Mouse (Mus musculus): ENCODE data around the gene Ina. TPM values are rescaled to one million over a fixed set of nuclear protein-coding genes. Genes with fewer than 3 reads are reported as not detected.

Gene Ina
- total RNA-seq, 2 experiments from 2014 or later: not detected

GRCm38 (mm10) chr19:47049061-47049460 lies 34.6 kb downstream of the Ina start:
- intact Hi-C loops (cut with DNase I): no loop called here
- DNase-seq: no peak

DNA sequence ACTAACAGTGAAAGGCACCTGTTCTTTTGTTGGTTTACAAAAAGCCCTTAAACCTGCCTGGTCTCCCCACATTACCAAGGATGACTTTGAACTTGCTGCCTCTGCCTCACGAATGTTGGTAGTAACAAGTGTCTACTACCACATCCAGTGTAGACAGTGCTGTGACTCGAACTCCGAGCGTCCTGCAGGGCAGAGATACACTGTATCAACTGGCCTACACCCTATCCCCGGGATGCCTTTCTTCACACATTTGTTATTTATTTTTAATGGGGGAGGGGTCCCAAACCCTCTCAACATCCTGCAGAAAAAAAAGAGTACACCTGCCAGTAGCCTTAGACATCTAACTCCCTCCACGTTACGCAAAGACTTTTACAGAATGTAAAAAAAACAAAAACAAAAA lies 35.3 kb downstream of the Ina start:
- DNase-seq: no peak
- intact Hi-C loops (cut with DNase I): no loop called here

- peak; percentile 76 to 78 for DNase-seq
- intact Hi-C loops (cut with DNase I): no loop called here
Observed at GRCm38 (mm10) chr19:47050271-47051032, 36.0 kb downstream of the Ina start, which contains the start of gene Pcgf6. TSS of gene Pcgf6 (minus strand) at chr19:47050906.

GRCm38 (mm10) chr19:47052927-47053326 lies 38.4 kb downstream of the Ina start:
- DNase-seq: no peak
- intact Hi-C loops (cut with DNase I): no loop called here

DNA sequence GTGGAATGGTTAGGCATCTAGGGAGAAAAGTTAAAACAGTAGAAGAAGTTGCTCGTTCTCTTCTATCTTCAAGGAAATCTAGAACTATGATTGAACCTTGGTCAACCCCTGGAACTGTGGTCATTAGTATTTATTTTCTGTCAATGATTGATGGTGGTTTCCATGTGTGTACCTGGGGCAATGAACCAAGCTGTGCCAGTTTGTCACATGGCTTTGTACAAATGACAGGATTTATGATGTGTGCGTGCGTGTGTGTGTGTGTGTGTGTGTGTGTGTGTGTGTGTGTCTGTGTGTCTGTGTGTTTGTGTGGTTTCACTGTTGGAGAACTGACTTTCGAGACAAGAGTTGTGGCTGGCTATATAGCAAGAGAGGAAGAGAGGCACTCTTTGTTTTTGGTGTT lies 39.0 kb downstream of the Ina start:
- no peak for DNase-seq
- intact Hi-C loops (cut with DNase I): no loop called here

DNA sequence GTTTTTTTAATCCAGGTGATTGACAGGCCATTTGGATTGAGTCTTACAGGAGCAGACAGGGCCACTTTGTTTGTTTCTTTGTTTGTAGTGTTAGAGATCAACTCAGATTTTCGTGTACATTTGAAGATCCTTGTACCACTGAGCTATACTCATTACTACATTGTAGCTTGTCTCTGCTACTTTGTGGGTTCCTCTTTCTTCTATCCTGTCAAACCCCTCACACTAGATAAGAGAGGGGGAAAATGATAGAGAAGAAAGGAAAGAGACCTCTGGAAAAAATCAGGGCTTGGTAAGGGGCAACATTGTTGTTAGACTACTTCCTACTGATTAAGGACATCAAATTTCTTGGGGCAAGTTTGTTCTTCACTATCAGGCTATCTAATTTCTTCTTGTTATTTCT lies 43.2 kb downstream of the Ina start:
- intact Hi-C loops (cut with DNase I): no loop called here
- no peak for DNase-seq

GRCm38 (mm10) chr19:47065860-47066259 lies 51.4 kb downstream of the Ina start:
- intact Hi-C loops (cut with DNase I): no loop called here
- DNase-seq: no peak

DNA sequence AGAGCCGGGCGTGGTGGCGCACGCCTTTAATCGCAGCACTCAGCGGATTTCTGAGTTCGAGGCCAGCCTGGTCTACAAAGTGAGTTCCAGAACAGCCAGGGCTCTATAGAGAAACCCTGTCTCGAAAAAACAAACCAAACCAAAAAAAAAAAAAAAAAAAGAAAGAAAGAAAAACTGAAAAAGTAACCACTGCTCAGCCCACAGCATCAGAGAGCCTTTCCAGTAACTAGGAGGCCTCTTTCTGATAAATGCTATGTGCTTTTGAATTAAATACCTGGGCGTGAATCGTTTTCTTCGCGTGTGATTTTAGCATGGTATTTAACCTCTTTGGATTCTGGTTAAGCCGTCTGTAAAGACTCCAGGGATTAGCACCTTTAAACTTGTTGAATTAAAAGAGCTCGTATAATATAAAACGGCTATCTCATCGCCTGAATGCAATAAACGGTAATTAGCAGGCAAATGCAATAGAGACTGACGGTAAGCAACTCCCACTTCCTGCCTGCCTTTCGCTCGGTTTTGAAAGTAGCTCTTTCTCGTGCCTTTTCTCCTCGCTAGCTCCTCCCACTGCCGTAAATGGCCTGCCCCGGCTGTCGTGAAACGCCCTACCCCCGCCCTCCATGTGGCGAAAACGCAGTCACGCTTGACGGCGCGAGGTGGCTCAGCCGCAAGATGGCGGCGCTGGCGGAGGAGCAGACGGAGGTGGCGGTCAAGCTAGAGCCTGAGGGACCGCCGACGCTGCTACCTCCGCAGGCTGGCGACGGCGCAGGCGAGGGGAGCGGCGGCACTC lies 52.8 kb downstream of the Ina start, which contains the start of gene Taf5:
Gene Taf5 (plus strand): TSS at position 651 of the 787 bp plus-strand sequence.
- DNase-seq: peak; percentile 99
- intact Hi-C loops (cut with DNase I): no loop called here

- DNase-seq: peak; percentile 89 to 91
- intact Hi-C loops (cut with DNase I): loop anchor here (2.0 kb wide), 1 partner anchor 21 kb away; no protein-coding TSS in a partner anchor
Observed at GRCm38 (mm10) chr19:47067924-47068611, 53.6 kb downstream of the Ina start.

Other genes starting within 250 kb of the Ina start
- 100 to 1,000 TPM; 107 to 127 TPM for gene Nt5c2, start 455 bp downstream of the Ina start, total RNA-seq (2021)
- gene Pcgf6, start 36.2 kb downstream of the Ina start, total RNA-seq (2021): 1 to 10 TPM; 3.3 to 3.6 TPM
- gene Taf5, start 53.0 kb downstream of the Ina start, total RNA-seq (2021): 1 to 10 TPM; 3.1 to 4.3 TPM
- gene Usmg5, start 75.9 kb downstream of the Ina start, total RNA-seq (2021): 1,000 to 10,000 TPM; 1,998 to 2,037 TPM
- gene Pdcd11, start 76.1 kb downstream of the Ina start, total RNA-seq (2021): 10 to 100 TPM; 13.6 to 14.3 TPM
- gene Calhm2, start 123.6 kb downstream of the Ina start, total RNA-seq (2021): 1 to 10 TPM; 4.4 to 4.5 TPM
- not detected for gene Calhm1, start 129.6 kb downstream of the Ina start, total RNA-seq (2021)
- gene Calhm3, start 143.1 kb downstream of the Ina start, total RNA-seq (2021): not detected
- 1 to 10 TPM in 1 of 2 experiments, under 1 TPM in 1; 0.60 to 1.1 TPM for gene Neurl1a, start 164.1 kb downstream of the Ina start, total RNA-seq (2021)

All from heart, postnatal 10 days (tissue).